Mouse (Mus musculus) activated CD4-positive, CD25-positive, alpha-beta regulatory T cell, adult 4 months (primary cell): Measurements from ENCODE around the gene Ceacam3. TPM values are rescaled to one million over a fixed set of nuclear protein-coding genes. Genes with fewer than 3 reads are reported as not detected.
"Not testable (repeated sequence)": the region's sequence is repeated elsewhere in the genome, so short reads cannot be mapped to it uniquely, and the experiment has no call there.

Experiments
- ATAC-seq: one replicate; pipeline ENCODE4 v1.8.0; 2017
- polyA plus RNA-seq, 2 experiments: library from polyadenylated mRNA; unstranded; fragments of 100-300 nt; shearing (Covaris generic); gene quantifications; one replicate each; pipeline ENCODE4 v1.2.1; 2017

Gene Ceacam3
- polyA plus RNA-seq = not detected

DNA sequence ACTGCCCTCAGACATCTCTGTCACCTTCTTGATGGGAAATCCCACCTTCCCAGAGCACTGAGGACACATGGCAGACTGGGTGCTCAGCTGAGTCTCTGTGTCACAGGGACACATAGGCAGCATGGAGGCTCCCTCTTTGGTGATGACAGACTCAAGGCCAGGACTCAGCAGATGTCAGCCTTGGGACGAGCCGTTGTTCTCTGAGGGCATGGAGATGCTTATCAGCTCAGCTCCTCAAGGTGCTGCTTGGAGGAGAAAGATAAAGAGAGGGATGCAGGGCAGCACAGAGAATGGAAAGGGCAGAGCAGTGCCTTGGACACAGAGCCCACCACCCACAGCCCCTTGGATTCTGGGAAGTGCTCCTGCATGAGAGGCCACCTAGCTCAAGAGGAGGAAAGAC lies at the start of gene Ceacam3:
Ceacam3 (plus strand) TSS at position 352 of the 400 bp plus-strand sequence.
- ATAC-seq = no peak

GRCm38 (mm10) chr7:17101631-17102030 lies 48.5 kb upstream of the Ceacam3 start:
- not testable (repeated sequence) for ATAC-seq

GRCm38 (mm10) chr7:17135307-17135706 lies 14.8 kb upstream of the Ceacam3 start:
- no peak for ATAC-seq

GRCm38 (mm10) chr7:17155634-17156033 lies 5.6 kb downstream of the Ceacam3 start:
- peak; percentile 45 for ATAC-seq

- ATAC-seq = peak; percentile 73
Measured at GRCm38 (mm10) chr7:17156885-17157677, 7.0 kb downstream of the Ceacam3 start.

GRCm38 (mm10) chr7:17159011-17159410 lies 8.9 kb downstream of the Ceacam3 start:
- ATAC-seq = no peak

- ATAC-seq = no peak
Measured at GRCm38 (mm10) chr7:17171827-17172226, 21.7 kb downstream of the Ceacam3 start.

GRCm38 (mm10) chr7:17203177-17203576 lies 53.1 kb downstream of the Ceacam3 start, which contains the start of gene Psg29:
TSS of gene Psg29 (plus strand) at chr7:17203477.
- ATAC-seq = no peak

GRCm38 (mm10) chr7:17205530-17206184 lies 55.6 kb downstream of the Ceacam3 start:
- no peak for ATAC-seq

Other genes with a start within 250 kb of the Ceacam3 start
- 10 to 100 TPM; 11.8 to 13.2 TPM for gene Ptgir, start 243.8 kb upstream of the Ceacam3 start, polyA plus RNA-seq
- 100 to 1,000 TPM; 106 to 159 TPM for gene Calm3, start 226.2 kb upstream of the Ceacam3 start, polyA plus RNA-seq
- not detected for gene Pnmal2, start 205.6 kb upstream of the Ceacam3 start, polyA plus RNA-seq
- gene Pnmal1, start 190.6 kb upstream of the Ceacam3 start, polyA plus RNA-seq = not detected
- gene Gm42372, start 167.2 kb upstream of the Ceacam3 start, polyA plus RNA-seq = 1 to 10 TPM; 3.6 to 4.2 TPM
- gene Ccdc8, start 157.6 kb upstream of the Ceacam3 start, polyA plus RNA-seq = under 1 TPM in 1 of 2 experiments, not detected in 1; 0.16 TPM
- gene Ppp5c, start 122.4 kb upstream of the Ceacam3 start, polyA plus RNA-seq = 10 to 100 TPM; 49.6 to 63.3 TPM
- under 1 TPM; 0.32 to 0.49 TPM for gene Hif3a, start 87.9 kb upstream of the Ceacam3 start, polyA plus RNA-seq
- 1 to 10 TPM in 1 of 2 experiments, not detected in 1; 1.1 TPM for gene Psg16, start 76.2 kb upstream of the Ceacam3 start, polyA plus RNA-seq
- gene Psg29, start 53.2 kb downstream of the Ceacam3 start, polyA plus RNA-seq = under 1 TPM in 1 of 2 experiments, not detected in 1; 0.05 TPM